Mouse (Mus musculus): ENCODE data around the gene Chd5. TPM values are rescaled to one million over a fixed set of nuclear protein-coding genes. Genes with fewer than 3 reads are reported as not detected.

The Chd5 gene
- total and polyA plus RNA-seq, 2 experiments from 2014 or later: 61.2 to 65.6 TPM

DNA sequence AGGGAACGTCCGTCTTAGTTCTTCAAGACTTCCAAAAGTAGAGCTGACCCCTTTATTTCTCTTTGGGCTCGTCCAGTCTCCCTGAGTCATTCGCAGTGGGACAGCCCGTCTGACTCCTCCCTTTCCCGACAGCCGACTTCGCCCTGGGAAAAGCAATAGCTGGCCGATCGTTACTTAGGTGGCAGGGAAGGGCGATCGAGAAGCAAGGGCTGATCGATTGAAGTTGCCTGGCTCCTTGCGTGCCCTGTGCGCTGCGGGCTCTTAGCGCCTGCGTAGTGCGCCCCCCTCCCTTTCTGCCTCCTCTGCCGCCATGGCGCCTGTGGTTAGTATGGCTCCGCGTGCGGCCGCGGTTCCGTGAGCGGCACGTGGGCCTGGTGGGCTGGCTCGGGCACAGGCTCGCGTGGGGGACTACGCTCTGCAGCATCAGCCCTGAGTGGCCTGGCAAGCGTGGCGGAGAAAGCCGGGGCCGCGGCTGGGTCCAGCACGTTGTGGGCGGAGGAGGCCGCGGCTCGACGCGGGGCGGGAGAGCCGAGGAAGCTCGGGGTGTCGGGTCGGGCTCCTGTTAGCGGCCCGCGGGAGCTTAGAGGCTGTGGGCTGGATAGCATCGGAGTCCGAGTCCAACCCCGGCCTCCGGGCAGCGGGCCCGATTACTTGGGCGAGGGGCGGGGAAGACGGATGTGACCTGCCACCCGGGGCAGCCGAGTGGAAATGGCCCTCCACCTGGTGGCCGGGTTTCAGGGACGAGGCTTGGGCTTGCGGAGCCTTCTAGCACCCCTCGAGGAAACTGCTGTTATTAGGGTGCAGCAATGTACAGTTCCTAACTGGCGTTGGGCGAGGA lies 12.7 kb upstream of the Chd5 start, which contains the start of gene Rpl22:
Rpl22 (plus strand) TSS at position 169 of the 838 bp plus-strand sequence.
- Histone ChIP-seq H3K4me1 (ENCODE audit: insufficient read depth, low read length) (peaks cover 10% of the 10 kb centered on the region), H3K27me3 (ENCODE audit: insufficient read depth, low read length) (no peaks in the 10 kb centered on the region), H3K36me3 (ENCODE audit: insufficient read depth, low read length) (peaks cover 18% of the 10 kb centered on the region), H3K9ac (replicated peaks; ENCODE audit: low read length) (peak within 1 kb of the TSS; percentile 90), H3K27ac (peak within 1 kb of the TSS; percentile 79), H3K4me3 (ENCODE audit: low read length) (peak within 1 kb of the TSS; percentile 95), H3K9me3 (ENCODE audit: low read length) (no peaks in the 10 kb centered on the region), H3K4me2 (ENCODE audit: low read depth, low read length) (peak within 1 kb of the TSS; percentile 81)
- ATAC-seq (peak; percentile 98), DNase-seq (ENCODE audit: low spot score) (peak; percentile 97)
- TF ChIP-seq CTCF (IDR thresholded peaks at IDR 0.05; ENCODE audit: low read depth): peak; percentile 59
- WGBS: under 1% methylated on average over 70 of the region's 70 CpGs

DNA sequence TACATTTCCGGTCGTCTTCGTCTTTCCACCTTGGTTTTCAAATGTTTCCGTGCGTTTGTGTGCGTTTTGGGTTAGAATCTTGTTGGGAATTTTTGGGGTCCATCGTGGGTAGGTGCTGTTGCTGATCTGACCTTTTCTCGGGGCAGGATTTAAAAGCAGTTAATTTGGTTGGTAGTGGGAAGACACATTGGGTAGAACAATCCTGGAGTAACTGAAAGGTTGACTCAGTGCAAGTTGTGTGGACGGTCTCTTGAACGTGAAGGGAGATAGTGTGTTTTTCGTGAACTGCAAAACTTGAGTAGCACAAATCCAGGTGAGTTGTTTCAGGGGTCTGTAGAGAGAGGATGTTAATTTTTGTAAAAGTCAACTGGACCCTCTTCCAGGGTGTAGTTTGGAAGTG lies 11.9 kb upstream of the Chd5 start:
- no peak overlapping the region for H3K27ac ChIP-seq
- H3K9ac ChIP-seq (replicated peaks; ENCODE audit: low read length): peak overlapping the region; percentile 90
- no peaks in the 10 kb centered on the region for H3K9me3 ChIP-seq (ENCODE audit: low read length)
- ATAC-seq: no peak
- peak overlapping the region; percentile 81 for H3K4me2 ChIP-seq (ENCODE audit: low read depth, low read length)
- H3K27me3 ChIP-seq (ENCODE audit: insufficient read depth, low read length): no peaks in the 10 kb centered on the region
- peak overlapping the region; percentile 95 for H3K4me3 ChIP-seq (ENCODE audit: low read length)
- no peak for TF ChIP-seq CTCF (IDR thresholded peaks at IDR 0.05; ENCODE audit: low read depth)
- peaks cover 25% of the 10 kb centered on the region for H3K36me3 ChIP-seq (ENCODE audit: insufficient read depth, low read length)
- H3K4me1 ChIP-seq (ENCODE audit: insufficient read depth, low read length): peaks cover 10% of the 10 kb centered on the region
- DNase-seq (ENCODE audit: low spot score): no peak
- 3% methylated on average over 11 of the region's 11 CpGs for WGBS

DNA sequence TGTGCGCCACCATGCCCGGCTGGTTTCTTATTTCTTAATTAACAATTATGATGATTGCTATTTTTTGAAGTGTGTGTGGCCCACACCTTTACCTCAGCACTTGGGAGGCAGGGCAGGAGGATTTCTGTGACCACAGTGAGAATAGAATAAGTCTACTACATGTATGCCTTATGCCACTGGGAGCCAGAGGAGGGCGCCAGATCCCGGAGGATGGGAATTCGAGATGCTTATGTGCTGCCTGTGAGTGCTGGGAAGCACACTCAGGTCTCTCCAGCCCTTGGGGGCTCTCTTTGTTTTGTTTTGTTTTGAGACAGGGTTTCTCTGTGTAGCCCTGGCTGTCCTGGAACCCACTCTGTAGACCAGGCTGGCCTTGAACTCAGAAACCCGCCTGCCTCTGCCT lies 9.8 kb upstream of the Chd5 start:
- Histone ChIP-seq H3K27ac (no peak overlapping the region), H3K36me3 (ENCODE audit: insufficient read depth, low read length) (peaks cover 30% of the 10 kb centered on the region), H3K27me3 (ENCODE audit: insufficient read depth, low read length) (no peaks in the 10 kb centered on the region), H3K9me3 (ENCODE audit: low read length) (no peaks in the 10 kb centered on the region), H3K4me1 (ENCODE audit: insufficient read depth, low read length) (peaks cover 10% of the 10 kb centered on the region), H3K9ac (replicated peaks; ENCODE audit: low read length) (no peak overlapping the region), H3K4me2 (ENCODE audit: low read depth, low read length) (no peak overlapping the region), H3K4me3 (ENCODE audit: low read length) (no peak overlapping the region)
- peak; percentile 59 for TF ChIP-seq CTCF (IDR thresholded peaks at IDR 0.05; ENCODE audit: low read depth)
- 84% methylated on average over 6 of the region's 6 CpGs for WGBS
- DNase-seq (ENCODE audit: low spot score) (peak; percentile 45), ATAC-seq (no peak)

DNA sequence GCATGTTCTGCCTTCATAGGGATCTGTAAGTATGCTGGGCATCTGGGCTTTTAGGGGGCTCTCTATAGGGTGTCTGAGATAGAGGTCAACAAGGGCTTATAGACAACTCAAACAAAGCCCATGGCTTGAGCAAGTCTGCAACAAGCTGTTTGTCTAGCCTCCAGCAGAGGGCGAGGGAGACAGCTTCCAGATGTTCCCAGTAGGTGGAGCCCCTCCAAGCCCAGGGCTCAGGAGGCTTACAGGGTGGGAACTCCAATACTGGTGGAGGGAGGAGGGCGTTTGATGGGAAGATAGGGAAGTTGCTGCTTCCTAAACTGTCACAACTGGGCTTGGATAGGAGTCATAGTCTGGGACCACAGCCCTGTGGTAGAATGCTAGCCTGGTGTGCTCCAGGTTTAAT lies 5.5 kb upstream of the Chd5 start:
- DNase-seq (ENCODE audit: low spot score) (peak; percentile 89), ATAC-seq (peak; percentile 81)
- no peak overlapping the region for H3K9ac ChIP-seq (replicated peaks; ENCODE audit: low read length)
- WGBS: 30% methylated on average over 2 of the region's 2 CpGs
- no peak overlapping the region for H3K27ac ChIP-seq
- H3K9me3 ChIP-seq (ENCODE audit: low read length): no peaks in the 10 kb centered on the region
- peaks cover 37% of the 10 kb centered on the region for H3K36me3 ChIP-seq (ENCODE audit: insufficient read depth, low read length)
- H3K4me2 ChIP-seq (ENCODE audit: low read depth, low read length): no peak overlapping the region
- H3K4me3 ChIP-seq (ENCODE audit: low read length): no peak overlapping the region
- H3K4me1 ChIP-seq (ENCODE audit: insufficient read depth, low read length): no peaks in the 10 kb centered on the region
- TF ChIP-seq CTCF (IDR thresholded peaks at IDR 0.05; ENCODE audit: low read depth): peak; percentile 99
- H3K27me3 ChIP-seq (ENCODE audit: insufficient read depth, low read length): no peaks in the 10 kb centered on the region

DNA sequence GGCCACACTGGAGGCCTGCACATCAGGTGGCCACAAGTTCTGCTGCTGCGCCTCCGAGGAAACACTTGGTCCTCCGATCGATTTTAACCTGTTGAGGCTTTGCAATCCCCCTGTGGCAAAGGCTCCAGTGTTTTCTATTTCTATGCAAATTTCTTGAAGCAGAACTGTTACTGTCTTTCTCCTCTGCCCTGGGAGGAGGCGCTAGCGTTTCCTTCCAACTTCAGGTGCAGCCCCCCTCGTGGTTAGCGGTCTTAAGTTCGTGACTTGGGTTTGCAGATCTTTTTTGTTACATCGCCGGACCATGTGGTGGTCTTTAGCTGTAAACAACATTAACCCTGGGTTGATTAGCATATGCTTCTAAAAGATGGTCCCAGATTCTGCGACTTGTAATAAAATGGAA lies 4.9 kb upstream of the Chd5 start:
- no peak for TF ChIP-seq CTCF (IDR thresholded peaks at IDR 0.05; ENCODE audit: low read depth)
- no peaks in the 10 kb centered on the region for H3K4me1 ChIP-seq (ENCODE audit: insufficient read depth, low read length)
- H3K4me2 ChIP-seq (ENCODE audit: low read depth, low read length): no peak overlapping the region
- H3K27me3 ChIP-seq (ENCODE audit: insufficient read depth, low read length): no peaks in the 10 kb centered on the region
- H3K9ac ChIP-seq (replicated peaks; ENCODE audit: low read length): no peak overlapping the region
- 84% methylated on average over 12 of the region's 12 CpGs for WGBS
- H3K36me3 ChIP-seq (ENCODE audit: insufficient read depth, low read length): peaks cover 36% of the 10 kb centered on the region
- H3K27ac ChIP-seq: no peak overlapping the region
- DNase-seq (ENCODE audit: low spot score) (no peak), ATAC-seq (no peak)
- no peaks in the 10 kb centered on the region for H3K9me3 ChIP-seq (ENCODE audit: low read length)
- no peak overlapping the region for H3K4me3 ChIP-seq (ENCODE audit: low read length)

DNA sequence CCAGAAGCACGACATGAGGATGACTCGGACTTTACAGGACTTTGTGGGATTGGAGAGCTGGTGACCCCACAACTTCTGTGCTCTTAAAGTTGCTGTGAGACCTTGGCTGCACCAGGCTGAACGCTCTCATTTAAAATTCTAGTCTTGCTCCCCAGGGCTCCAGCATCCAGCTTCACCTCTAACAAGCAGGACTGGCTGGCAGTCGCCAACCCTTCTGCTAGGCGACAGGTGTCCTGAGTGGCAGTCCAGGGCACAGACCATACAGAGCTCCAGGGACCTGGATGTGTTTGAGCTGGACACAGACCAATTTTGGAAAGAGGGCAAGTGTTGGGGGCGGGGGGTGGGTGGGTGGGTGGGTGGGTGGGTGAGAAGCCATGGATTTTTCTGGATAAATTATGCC lies 679 bp upstream of the Chd5 start:
- TF ChIP-seq CTCF (IDR thresholded peaks at IDR 0.05; ENCODE audit: low read depth): no peak
- Histone ChIP-seq H3K27me3 (ENCODE audit: insufficient read depth, low read length) (no peaks in the 10 kb centered on the region), H3K4me3 (ENCODE audit: low read length) (no peak overlapping the region), H3K9me3 (ENCODE audit: low read length) (no peaks in the 10 kb centered on the region), H3K9ac (replicated peaks; ENCODE audit: low read length) (no peak overlapping the region), H3K36me3 (ENCODE audit: insufficient read depth, low read length) (peaks cover 7% of the 10 kb centered on the region; the same call in 1 of the 2 replicates), H3K4me2 (ENCODE audit: low read depth, low read length) (no peak overlapping the region), H3K4me1 (ENCODE audit: insufficient read depth, low read length) (0 out of 2 replicates have a peak, but pooled peaks cover 5% of the 10 kb centered on the region), H3K27ac (no peak overlapping the region)
- DNase-seq (ENCODE audit: low spot score) (peak; percentile 25), ATAC-seq (no peak)
- WGBS: 19% methylated on average over 6 of the region's 6 CpGs
